Mouse (Mus musculus) midbrain, embryonic 12.5 days (tissue): ENCODE measurements around the gene Dhrs7b. TPM values are rescaled to one million over a fixed set of nuclear protein-coding genes. Genes with fewer than 3 reads are reported as not detected.
A peak's percentile ranks its signal among the peaks of the same experiment; 100 is the strongest.

ENCODE experiments used
- ATAC-seq: fragments of 200-750 bp; cut with Nextera tagmentation; 2 replicates; pipeline ENCODE4 v1.8.0; 2017; ENCODE audit warnings: low read depth, moderate TSS enrichment, moderate library complexity; ENCODE audit not compliant: low FRiP score
- H3K27ac ChIP-seq: fragments of 300-500 bp; sonication (generic); replicated peaks from 2 replicates; pipeline ENCODE4 v1.5.1; 2016; ENCODE audit warnings: mild to moderate bottlenecking
- H3K27me3 ChIP-seq: fragments of 300-500 bp; sonication (generic); 2 replicates; pipeline ENCODE4 v1.6.1; 2016; ENCODE audit warnings: mild to moderate bottlenecking
- H3K36me3 ChIP-seq: fragments of 300-500 bp; sonication (generic); 2 replicates; pipeline ENCODE4 v1.6.1; 2016
- H3K4me1 ChIP-seq: fragments of 300-500 bp; sonication (generic); 2 replicates; pipeline ENCODE4 v1.6.1; 2016
- H3K4me2 ChIP-seq: fragments of 300-500 bp; sonication (generic); replicated peaks from 2 replicates; pipeline ENCODE4 v1.6.1; 2016; ENCODE audit warnings: mild to moderate bottlenecking, moderate library complexity
- H3K4me3 ChIP-seq: fragments of 300-500 bp; sonication (generic); 2 replicates; pipeline ENCODE4 v1.5.1; 2016; ENCODE audit warnings: mild to moderate bottlenecking
- H3K9ac ChIP-seq: fragments of 300-500 bp; sonication (generic); replicated peaks from 2 replicates; pipeline ENCODE4 v1.6.1; 2016; ENCODE audit warnings: mild to moderate bottlenecking, moderate library complexity
- H3K9me3 ChIP-seq: fragments of 300-500 bp; sonication (generic); 2 replicates; pipeline ENCODE4 v1.6.1; 2016; ENCODE audit warnings: mild to moderate bottlenecking
- WGBS: fragments of 180-500 bp; shearing (Covaris S2); methylation state at CpG from one replicate; pipeline ENCODE4 v1.1.7; 2016; 5-methylcytosine and 5-hydroxymethylcytosine counted together
- polyA plus RNA-seq: library from polyadenylated mRNA; unstranded; fragments of >200 nt; fragmentation: Nextera tagmentation; extraction: Ambion mirVana; gene quantifications from 2 replicates; pipeline ENCODE4 v1.2.1, GENCODE M21; 2016

The Dhrs7b gene
- 24.7 and 26.2 TPM in 2 replicates for polyA plus RNA-seq

DNA sequence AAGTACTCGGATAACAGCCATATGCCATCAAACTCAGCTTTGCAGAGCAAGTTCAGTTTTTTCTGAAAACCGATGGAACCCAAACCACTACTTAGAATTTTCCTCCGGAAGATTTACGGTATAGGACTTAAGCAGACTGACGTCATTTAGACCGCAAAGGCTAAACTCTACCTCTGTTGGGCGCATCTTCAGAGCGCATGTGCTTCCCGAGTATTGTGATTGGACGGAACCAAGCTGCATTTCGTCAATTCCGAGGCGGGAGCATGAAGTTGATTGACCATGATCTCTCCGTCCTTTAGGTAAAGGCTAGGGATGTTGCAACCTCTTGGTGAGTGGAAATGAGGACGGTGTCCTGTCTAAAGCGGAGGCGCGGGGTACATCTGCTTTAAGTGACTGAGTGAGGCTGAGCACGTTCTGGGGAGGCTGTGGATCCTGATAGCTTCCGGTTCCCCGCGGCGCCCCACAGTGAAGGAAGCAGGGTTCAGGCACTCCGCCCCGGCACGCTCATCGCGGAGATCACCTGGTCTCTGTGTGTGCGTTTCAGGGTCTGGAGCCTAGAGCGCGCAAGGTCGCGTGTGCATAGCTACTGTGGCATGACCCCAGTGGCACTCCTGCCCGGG is at the start of gene Dhrs7b:
Dhrs7b (plus strand) TSS at position 199 of the 620 bp plus-strand sequence.
- H3K27ac ChIP-seq = peak within 1 kb of the TSS; percentile 50; the same call in 1 of the 2 replicates
- H3K4me3 ChIP-seq = peak within 1 kb of the TSS; percentile 62
- H3K9ac ChIP-seq = peak within 1 kb of the TSS; percentile 79
- H3K36me3 ChIP-seq = no peaks in the 10 kb centered on the region
- H3K9me3 ChIP-seq = no peaks in the 10 kb centered on the region
- peak; percentile 87 for ATAC-seq
- no peaks in the 10 kb centered on the region for H3K27me3 ChIP-seq
- WGBS = under 1% methylated on average over 34 of the region's 34 CpGs
- H3K4me2 ChIP-seq = peak within 1 kb of the TSS; percentile 75
- peaks cover 8% of the 10 kb centered on the region for H3K4me1 ChIP-seq

DNA sequence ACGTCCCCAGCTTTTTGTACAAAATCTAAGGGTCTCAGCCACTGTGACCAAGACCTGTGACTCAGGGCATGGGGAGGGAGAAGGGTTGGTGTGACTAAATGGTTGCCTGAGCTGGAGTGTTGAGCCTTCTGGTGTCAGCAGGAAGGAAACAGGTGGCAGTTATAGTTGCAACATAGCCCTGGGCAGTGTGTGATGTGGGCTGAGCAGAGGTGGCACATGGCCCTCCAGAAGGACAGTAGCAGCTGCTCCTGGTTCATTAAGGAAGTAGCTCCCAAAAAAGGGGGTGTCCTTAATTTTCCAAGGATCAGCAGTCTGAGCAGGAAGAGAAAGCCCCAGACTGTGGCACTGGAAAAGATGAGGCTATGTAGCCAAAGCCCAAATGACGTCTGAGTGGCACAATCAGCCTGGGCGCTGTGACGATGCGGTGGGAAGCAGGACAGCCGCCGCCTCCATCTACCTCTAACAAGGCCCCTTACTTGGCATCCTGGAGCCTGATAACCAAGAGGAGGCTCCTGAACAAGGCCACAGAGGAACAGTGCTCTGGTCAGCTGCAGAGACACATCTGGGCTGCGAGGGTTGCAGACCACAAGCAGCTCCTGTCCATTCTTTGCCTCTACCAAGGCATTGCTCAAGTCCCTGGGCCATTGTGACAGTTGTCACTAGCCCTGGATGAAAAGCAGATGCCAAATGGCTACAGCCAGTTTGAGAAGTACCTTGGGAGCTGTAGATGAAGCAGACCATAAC is 46.1 kb upstream of the Dhrs7b start:
- H3K4me2 ChIP-seq = no peak overlapping the region
- peaks cover 68% of the 10 kb centered on the region for H3K36me3 ChIP-seq
- no peak overlapping the region for H3K9ac ChIP-seq
- no peaks in the 10 kb centered on the region for H3K9me3 ChIP-seq
- H3K27ac ChIP-seq = no peak overlapping the region
- no peak overlapping the region for H3K4me3 ChIP-seq
- 95% methylated on average over 8 of the region's 8 CpGs for WGBS
- no peaks in the 10 kb centered on the region for H3K27me3 ChIP-seq
- peaks cover 36% of the 10 kb centered on the region for H3K4me1 ChIP-seq
- ATAC-seq = no peak

- 70% methylated on average over 1 of the region's 1 CpGs for WGBS
- H3K36me3 ChIP-seq = peaks cover 78% of the 10 kb centered on the region
Observed at GRCm38 (mm10) chr11:60787595-60787994, 42.8 kb upstream of the Dhrs7b start.

DNA sequence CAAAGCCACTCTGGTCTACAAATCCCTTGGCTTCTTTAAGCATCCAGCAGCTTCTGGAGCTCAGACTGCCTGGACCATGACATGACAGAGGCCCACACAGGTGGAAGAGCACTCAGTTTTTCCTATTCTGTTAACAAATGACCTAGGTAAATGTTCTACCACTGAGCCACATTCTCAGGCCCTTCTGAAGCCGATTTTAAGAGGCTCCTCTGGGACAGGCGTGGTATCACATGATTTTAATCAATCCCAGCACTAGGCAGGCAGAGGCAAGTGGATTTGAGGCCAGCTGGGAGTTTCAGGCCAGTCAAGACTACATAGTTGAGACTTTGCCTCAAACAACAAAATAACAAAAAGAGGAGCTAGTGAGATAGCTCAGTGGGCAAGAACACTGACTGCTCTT is 40.0 kb upstream of the Dhrs7b start:
- Histone ChIP-seq H3K4me3 (no peak overlapping the region), H3K27me3 (no peaks in the 10 kb centered on the region), H3K4me1 (no peaks in the 10 kb centered on the region), H3K27ac (no peak overlapping the region), H3K9me3 (no peaks in the 10 kb centered on the region), H3K9ac (no peak overlapping the region), H3K36me3 (peaks cover 73% of the 10 kb centered on the region), H3K4me2 (no peak overlapping the region)
- ATAC-seq = no peak
- WGBS = 79% methylated on average over 2 of the region's 2 CpGs

More at GRCm38 (mm10) chr11:60787595-60787994, 42.8 kb upstream of the Dhrs7b start:
- no peaks in the 10 kb centered on the region for H3K27me3 ChIP-seq
- ATAC-seq = no peak
- no peaks in the 10 kb centered on the region for H3K9me3 ChIP-seq
- H3K27ac ChIP-seq = no peak overlapping the region
- H3K4me3 ChIP-seq = no peak overlapping the region
- peaks cover 3% of the 10 kb centered on the region for H3K4me1 ChIP-seq
- H3K4me2 ChIP-seq = no peak overlapping the region
- no peak overlapping the region for H3K9ac ChIP-seq

DNA sequence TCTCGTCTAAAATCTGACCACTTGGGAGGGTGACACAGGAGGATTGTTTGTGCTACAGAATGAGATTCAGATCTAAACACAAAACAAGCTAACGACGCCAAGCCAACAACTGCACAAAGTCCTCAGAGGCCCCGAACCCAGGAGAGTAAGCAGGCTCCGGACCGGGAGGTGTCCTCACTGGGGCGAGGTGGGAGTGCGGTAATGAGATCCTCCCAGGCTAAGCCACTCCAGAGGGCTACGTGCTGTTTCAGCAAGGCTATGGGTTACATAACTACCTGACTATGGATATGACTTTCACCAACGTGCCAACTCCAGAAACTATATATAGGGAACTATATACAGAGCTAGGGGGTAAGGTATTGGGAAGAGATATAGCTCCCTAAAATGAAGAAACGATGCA is 34.1 kb upstream of the Dhrs7b start:
- Histone ChIP-seq H3K9ac (no peak overlapping the region), H3K4me2 (no peak overlapping the region), H3K9me3 (no peaks in the 10 kb centered on the region), H3K4me3 (no peak overlapping the region), H3K4me1 (no peaks in the 10 kb centered on the region), H3K27me3 (no peaks in the 10 kb centered on the region), H3K27ac (no peak overlapping the region), H3K36me3 (peaks cover 52% of the 10 kb centered on the region)
- 93% methylated on average over 11 of the region's 11 CpGs for WGBS
- ATAC-seq = no peak

DNA sequence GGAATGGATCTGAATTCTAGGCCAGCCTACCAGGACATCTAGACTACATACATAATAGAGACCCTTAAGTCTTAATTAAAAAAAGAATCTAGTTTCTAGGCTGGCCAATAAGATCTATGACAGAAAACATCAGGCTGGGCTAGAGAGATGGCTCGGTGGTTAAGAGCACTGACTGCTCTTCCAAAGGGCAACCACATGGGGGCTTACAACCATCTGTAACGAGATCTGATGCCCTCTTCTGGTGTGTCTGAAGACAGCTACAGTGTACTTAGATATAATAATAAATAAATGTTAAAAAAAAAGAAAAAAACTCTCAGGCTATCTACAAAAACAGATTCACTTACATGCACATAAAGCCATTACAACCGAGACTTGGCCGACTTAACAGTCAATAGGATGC is 30.5 kb upstream of the Dhrs7b start:
- H3K4me1 ChIP-seq = no peaks in the 10 kb centered on the region
- no peak for ATAC-seq
- no peaks in the 10 kb centered on the region for H3K9me3 ChIP-seq
- peaks cover 39% of the 10 kb centered on the region for H3K36me3 ChIP-seq
- no peak overlapping the region for H3K9ac ChIP-seq
- H3K4me2 ChIP-seq = no peak overlapping the region
- 93% methylated on average over 4 of the region's 4 CpGs for WGBS
- H3K27me3 ChIP-seq = no peaks in the 10 kb centered on the region
- no peak overlapping the region for H3K27ac ChIP-seq
- no peak overlapping the region for H3K4me3 ChIP-seq

- no peak overlapping the region for H3K27ac ChIP-seq
- no peaks in the 10 kb centered on the region for H3K27me3 ChIP-seq
- no peak overlapping the region for H3K4me3 ChIP-seq
- H3K36me3 ChIP-seq = peaks cover 36% of the 10 kb centered on the region
- no peaks in the 10 kb centered on the region for H3K4me1 ChIP-seq
- H3K9me3 ChIP-seq = no peaks in the 10 kb centered on the region
- H3K4me2 ChIP-seq = no peak overlapping the region
- WGBS = 96% methylated on average over 1 of the region's 1 CpGs
- H3K9ac ChIP-seq = no peak overlapping the region
- no peak for ATAC-seq
Observed at GRCm38 (mm10) chr11:60800892-60801291, 29.5 kb upstream of the Dhrs7b start.

- Histone ChIP-seq H3K4me2 (0 out of 2 replicates have a peak overlapping the region, but pooled peaks have one; percentile 15), H3K9me3 (no peaks in the 10 kb centered on the region), H3K4me3 (no peak overlapping the region), H3K36me3 (peaks cover 5% of the 10 kb centered on the region), H3K4me1 (peaks cover 22% of the 10 kb centered on the region), H3K27ac (no peak overlapping the region), H3K9ac (no peak overlapping the region), H3K27me3 (no peaks in the 10 kb centered on the region)
- no peak for ATAC-seq
- WGBS = 84% methylated on average over 4 of the region's 4 CpGs
Observed at GRCm38 (mm10) chr11:60808286-60809070, 22.0 kb upstream of the Dhrs7b start.

GRCm38 (mm10) chr11:60809546-60809945 is 20.9 kb upstream of the Dhrs7b start:
- Histone ChIP-seq H3K27ac (no peak overlapping the region), H3K9me3 (no peaks in the 10 kb centered on the region), H3K9ac (0 out of 2 replicates have a peak overlapping the region, but pooled peaks have one; percentile 44), H3K4me2 (peak overlapping the region; percentile 70), H3K4me3 (peak overlapping the region; percentile 45; the same call in 1 of the 2 replicates), H3K27me3 (no peaks in the 10 kb centered on the region), H3K4me1 (peaks cover 22% of the 10 kb centered on the region), H3K36me3 (no peaks in the 10 kb centered on the region)
- 68% methylated on average over 1 of the region's 1 CpGs for WGBS
- ATAC-seq = no peak

- Histone ChIP-seq H3K27me3 (no peaks in the 10 kb centered on the region), H3K9ac (peak overlapping the region; percentile 44), H3K4me3 (peak overlapping the region; percentile 45), H3K9me3 (no peaks in the 10 kb centered on the region), H3K4me1 (peaks cover 22% of the 10 kb centered on the region), H3K4me2 (peak overlapping the region; percentile 70), H3K27ac (no peak overlapping the region), H3K36me3 (no peaks in the 10 kb centered on the region)
- WGBS = 21% methylated on average over 14 of the region's 14 CpGs
- no peak for ATAC-seq
Observed at GRCm38 (mm10) chr11:60810046-60810965, 20.1 kb upstream of the Dhrs7b start.

- H3K9ac ChIP-seq = peak overlapping the region; percentile 44
- peak overlapping the region; percentile 70 for H3K4me2 ChIP-seq
- H3K4me3 ChIP-seq = peak overlapping the region; percentile 45
- no peaks in the 10 kb centered on the region for H3K36me3 ChIP-seq
- peaks cover 22% of the 10 kb centered on the region for H3K4me1 ChIP-seq
- ATAC-seq = peak; percentile 96
- no peaks in the 10 kb centered on the region for H3K9me3 ChIP-seq
- WGBS = 1% methylated on average over 29 of the region's 29 CpGs
- no peak overlapping the region for H3K27ac ChIP-seq
- no peaks in the 10 kb centered on the region for H3K27me3 ChIP-seq
Observed at GRCm38 (mm10) chr11:60811054-60811460, 19.4 kb upstream of the Dhrs7b start.
